ENCODE assay signal across 22 mouse cellular contexts in genomic region chr12:76335641-76336040, GRCm38 (mm10). TPM values are rescaled to one million over a fixed set of nuclear protein-coding genes. Genes with fewer than 3 reads are reported as not detected.
DNase-seq lines count a peak whose midpoint lies in the region; ATAC-seq and TF ChIP-seq lines count a peak whose summit lies in the region.
"Had no signal": no experiment of that assay in that cellular context is flagged by ENCODE, and none has a peak within 500 bp of the region (broad histone marks: within the 10 kb centered on the region; RNA-seq: fewer than 3 reads in every experiment).

No protein-coding gene starts in this region.

- 58% methylated on average over 5 of the region's 5 CpGs for WGBS in lung, embryonic 16.5 days
- WGBS in lung, postnatal 0 days: 55% methylated on average over 5 of the region's 5 CpGs
- WGBS in midbrain, embryonic 11.5 days: 86% methylated on average over 5 of the region's 5 CpGs
- 87% methylated on average over 5 of the region's 5 CpGs for WGBS in midbrain, embryonic 10.5 days

- DNase-seq in heart, adult 11 months: peak; percentile 80
- DNase-seq in heart, adult 18-20 months: no peak
- no peak for DNase-seq in lung, postnatal 25 days (ENCODE audit: low spot score)
- no peak for DNase-seq in lung, postnatal 0 days (ENCODE audit: low spot score)
- DNase-seq in lung, postnatal 4 days: no peak
- DNase-seq in midbrain, embryonic 11.5 days (ENCODE audit: low spot score, missing footprints): peak; percentile 79
- no peak for DNase-seq in midbrain, embryonic 10.5 days (ENCODE audit: low spot score)
- DNase-seq: adrenal gland, adult 2 months; adrenal gland, adult 8-10 months; adrenal gland, postnatal 10 days; adrenal gland, postnatal 14 days; adrenal gland, postnatal 25 days; adrenal gland, postnatal 36 days; B cell, adult 2 months; cerebellum, adult 11 months; cerebellum, adult 11-12 months had no signal

- peak overlapping the region; percentile 17; the same call in 1 of the 2 replicates for H3K27ac ChIP-seq in lung, embryonic 16.5 days (ENCODE audit: low read length)
- H3K27ac ChIP-seq in lung, postnatal 0 days (ENCODE audit: low read length): peak overlapping the region; percentile 54; the same call in 1 of the 2 replicates
- H3K27ac ChIP-seq in midbrain, embryonic 11.5 days (ENCODE audit: low read depth, low read length): no peak overlapping the region
- H3K27ac ChIP-seq in midbrain, embryonic 10.5 days (replicated peaks): no peak overlapping the region

- no peak overlapping the region for H3K4me2 ChIP-seq in lung, embryonic 16.5 days (ENCODE audit: low read depth, low read length)
- no peak overlapping the region for H3K4me2 ChIP-seq in lung, postnatal 0 days (replicated peaks; ENCODE audit: low read depth, low read length)
- no peak overlapping the region for H3K4me2 ChIP-seq in midbrain, embryonic 11.5 days

- H3K4me1 ChIP-seq in lung, embryonic 16.5 days (replicated peaks; ENCODE audit: control insufficient read depth, insufficient read depth, low read length): no peaks in the 10 kb centered on the region
- no peaks in the 10 kb centered on the region; the same call in 1 of the 2 replicates for H3K4me1 ChIP-seq in lung, postnatal 0 days (ENCODE audit: insufficient read depth, low read depth, low read length)
- H3K4me1 ChIP-seq in midbrain, embryonic 11.5 days (ENCODE audit: control insufficient read depth, insufficient read depth, low read length): no peaks in the 10 kb centered on the region
- H3K4me1 ChIP-seq in midbrain, embryonic 10.5 days: no peaks in the 10 kb centered on the region

- no peak for TF ChIP-seq CTCF in lung, postnatal 0 days (IDR thresholded peaks at IDR 0.05)

- no peak overlapping the region for H3K4me3 ChIP-seq in lung, embryonic 16.5 days (ENCODE audit: low read length)
- no peak overlapping the region for H3K4me3 ChIP-seq in lung, postnatal 0 days (ENCODE audit: low read depth, low read length)
- no peak overlapping the region for H3K4me3 ChIP-seq in midbrain, embryonic 11.5 days (ENCODE audit: low read depth, low read length)
- H3K4me3 ChIP-seq in midbrain, embryonic 10.5 days: no peak overlapping the region

- ATAC-seq in lung, embryonic 16.5 days (ENCODE audit: low read depth): no peak
- peak; percentile 22 for ATAC-seq in lung, postnatal 0 days
- ATAC-seq in midbrain, embryonic 11.5 days (ENCODE audit: low FRiP score): no peak
- ATAC-seq: activated CD4-positive, CD25-positive, alpha-beta regulatory T cell, adult 4 months; CD4-positive, CD25-positive, alpha-beta regulatory T cell, adult 4 months; Patski had no signal

- no peaks in the 10 kb centered on the region for H3K27me3 ChIP-seq in lung, embryonic 16.5 days (ENCODE audit: control insufficient read depth, insufficient read depth, low read depth, low read length)
- H3K27me3 ChIP-seq in lung, postnatal 0 days (replicated peaks; ENCODE audit: insufficient read depth, low read length): no peaks in the 10 kb centered on the region
- H3K27me3 ChIP-seq in midbrain, embryonic 11.5 days (ENCODE audit: control insufficient read depth, insufficient read depth, low read length): no peaks in the 10 kb centered on the region
- no peaks in the 10 kb centered on the region for H3K27me3 ChIP-seq in midbrain, embryonic 10.5 days (ENCODE audit: low read depth, poor library complexity, severe bottlenecking)
- H3K27me3 ChIP-seq: CH12.LX, Patski had no signal

- H3K9me3 ChIP-seq in lung, embryonic 16.5 days (ENCODE audit: control insufficient read depth, low read length): no peaks in the 10 kb centered on the region
- no peaks in the 10 kb centered on the region for H3K9me3 ChIP-seq in lung, postnatal 0 days (ENCODE audit: low read length)
- H3K9me3 ChIP-seq in midbrain, embryonic 11.5 days (ENCODE audit: control insufficient read depth, low read length): no peaks in the 10 kb centered on the region
- H3K9me3 ChIP-seq in midbrain, embryonic 10.5 days (replicated peaks): no peaks in the 10 kb centered on the region
- H3K9me3 ChIP-seq: G1E had no signal

- H3K36me3 ChIP-seq in lung, embryonic 16.5 days (ENCODE audit: control insufficient read depth, insufficient read depth, low read length): no peaks in the 10 kb centered on the region
- H3K36me3 ChIP-seq in lung, postnatal 0 days (ENCODE audit: insufficient read depth, low read length): no peaks in the 10 kb centered on the region
- H3K36me3 ChIP-seq in midbrain, embryonic 11.5 days (ENCODE audit: control insufficient read depth, insufficient read depth, low read length): no peaks in the 10 kb centered on the region
- H3K36me3 ChIP-seq in midbrain, embryonic 10.5 days: 0 out of 2 replicates have a peak, but pooled peaks cover 6% of the 10 kb centered on the region

- H3K9ac ChIP-seq in lung, embryonic 16.5 days (ENCODE audit: low read length): no peak overlapping the region
- no peak overlapping the region for H3K9ac ChIP-seq in lung, postnatal 0 days (replicated peaks; ENCODE audit: low read depth)
- no peak overlapping the region for H3K9ac ChIP-seq in midbrain, embryonic 11.5 days (ENCODE audit: low read length)

- TF ChIP-seq EP300 in lung, postnatal 0 days (IDR thresholded peaks at IDR 0.05): no peak

RNA-seq across cellular contexts. Expression of gene Akap5, which starts 10.9 kb away (rescaled TPM):
- under 1 TPM; 0.46 to 0.52 TPM for total RNA-seq in heart, adult 18-20 months (2021)
- polyA plus RNA-seq in lung, embryonic 16.5 days (2015; fragmentation: Nextera tagmentation; extraction: Ambion mirVana): 35.7 and 43.7 TPM in 2 replicates
- polyA plus RNA-seq in lung, postnatal 0 days (2015; fragmentation: Nextera tagmentation; extraction: Ambion mirVana): 84.2 and 108 TPM in 2 replicates
- 4.1 TPM in 2 replicates for polyA plus RNA-seq in midbrain, embryonic 11.5 days (2014; fragmentation: Nextera tagmentation; extraction: Ambion mirVana)
- 2.5 and 4.7 TPM in 2 replicates for polyA plus RNA-seq in midbrain, embryonic 10.5 days (2016; fragmentation: Nextera tagmentation; extraction: Ambion mirVana)

RNA-seq across cellular contexts. Expression of gene Zbtb25, which starts 33.8 kb away (rescaled TPM):
- total RNA-seq in heart, adult 18-20 months (2021): 1 to 10 TPM; 5.2 to 5.8 TPM
- 14.6 and 16.9 TPM in 2 replicates for polyA plus RNA-seq in lung, embryonic 16.5 days (2015; fragmentation: Nextera tagmentation; extraction: Ambion mirVana)
- 7.3 and 7.5 TPM in 2 replicates for polyA plus RNA-seq in lung, postnatal 0 days (2015; fragmentation: Nextera tagmentation; extraction: Ambion mirVana)
- polyA plus RNA-seq in midbrain, embryonic 11.5 days (2014; fragmentation: Nextera tagmentation; extraction: Ambion mirVana): 20.9 and 23.4 TPM in 2 replicates
- polyA plus RNA-seq in midbrain, embryonic 10.5 days (2016; fragmentation: Nextera tagmentation; extraction: Ambion mirVana): 18.2 and 19.0 TPM in 2 replicates

RNA-seq across cellular contexts. Expression of gene Zbtb1, which starts 34.4 kb away (rescaled TPM):
- 1 to 10 TPM; 2.9 to 3.0 TPM for total RNA-seq in heart, adult 18-20 months (2021)
- 9.8 and 10.4 TPM in 2 replicates for polyA plus RNA-seq in lung, embryonic 16.5 days (2015; fragmentation: Nextera tagmentation; extraction: Ambion mirVana)
- polyA plus RNA-seq in lung, postnatal 0 days (2015; fragmentation: Nextera tagmentation; extraction: Ambion mirVana): 5.8 and 6.9 TPM in 2 replicates
- polyA plus RNA-seq in midbrain, embryonic 11.5 days (2014; fragmentation: Nextera tagmentation; extraction: Ambion mirVana): 7.6 and 7.8 TPM in 2 replicates
- 7.2 and 7.9 TPM in 2 replicates for polyA plus RNA-seq in midbrain, embryonic 10.5 days (2016; fragmentation: Nextera tagmentation; extraction: Ambion mirVana)

Comparison
In these comparisons a context has a peak if more than half of its experiments do, and no peak if none do; other contexts are left out.
1. DNase-seq: peak in heart, adult 11 months (single experiment) and midbrain, embryonic 11.5 days (single experiment); none in heart, adult 18-20 months (0 of 2), lung, postnatal 25 days (single experiment), lung, postnatal 0 days (single experiment), lung, postnatal 4 days (0 of 2) and midbrain, embryonic 10.5 days (single experiment).
2. H3K27ac ChIP-seq: peak in lung, embryonic 16.5 days (single experiment) and lung, postnatal 0 days (single experiment); none in midbrain, embryonic 11.5 days (single experiment) and midbrain, embryonic 10.5 days (single experiment).